Mouse (Mus musculus): ENCODE data around the gene Mlec. TPM values are rescaled to one million over a fixed set of nuclear protein-coding genes. Genes with fewer than 3 reads are reported as not detected.
"Not testable (repeated sequence)": the region's sequence is repeated elsewhere in the genome, so short reads cannot be mapped to it uniquely, and the experiment has no call there.

The Mlec gene
- polyA plus RNA-seq, 1 experiment = 209 TPM

GRCm38 (mm10) chr5:115149675-115150459, 8.1 kb downstream of the Mlec start:
- WGBS = 67% methylated on average over 14 of the region's 14 CpGs
- no peaks in the 10 kb centered on the region for H3K27me3 ChIP-seq (replicated peaks; ENCODE audit: control insufficient read depth, insufficient read depth, low read length)
- peak overlapping the region; percentile 57 for H3K27ac ChIP-seq (ENCODE audit: insufficient read depth, low read depth, low read length)
- no peak overlapping the region for H3K4me3 ChIP-seq (ENCODE audit: insufficient read depth, low read depth, low read length)
- DNase-seq = peak; percentile 84
- peaks cover 62% of the 10 kb centered on the region for H3K4me1 ChIP-seq (ENCODE audit: control insufficient read depth, insufficient read depth, low read length)
- peaks cover 6% of the 10 kb centered on the region; the same call in 1 of the 2 replicates for H3K36me3 ChIP-seq (ENCODE audit: control insufficient read depth, insufficient read depth, low read length)
- TF ChIP-seq POLR2A (IDR thresholded peaks at IDR 0.05; ENCODE audit: low read depth, low read length) (no peak), CTCF (conservative IDR thresholded peaks at IDR 0.05; ENCODE audit: insufficient read depth, insufficient read length, low read depth, low read length) (no peak)

GRCm38 (mm10) chr5:115148872-115149271, 9.1 kb downstream of the Mlec start:
- H3K4me1 ChIP-seq (ENCODE audit: control insufficient read depth, insufficient read depth, low read length) = peaks cover 57% of the 10 kb centered on the region
- H3K27me3 ChIP-seq (replicated peaks; ENCODE audit: control insufficient read depth, insufficient read depth, low read length); DNase-seq; H3K27ac ChIP-seq (ENCODE audit: insufficient read depth, low read depth, low read length); H3K36me3 ChIP-seq (ENCODE audit: control insufficient read depth, insufficient read depth, low read length); H3K4me3 ChIP-seq (ENCODE audit: insufficient read depth, low read depth, low read length): not testable (repeated sequence)
- WGBS = no CpG with 5 or more reads among the region's 1 CpGs

GRCm38 (mm10) chr5:115148378-115148777, 9.6 kb downstream of the Mlec start:
- 73% methylated on average over 8 of the region's 8 CpGs for WGBS
- Histone ChIP-seq H3K4me1 (ENCODE audit: control insufficient read depth, insufficient read depth, low read length) (peaks cover 53% of the 10 kb centered on the region), H3K27ac (ENCODE audit: insufficient read depth, low read depth, low read length) (no peak overlapping the region; the same call in 1 of the 2 replicates), H3K27me3 (replicated peaks; ENCODE audit: control insufficient read depth, insufficient read depth, low read length) (no peaks in the 10 kb centered on the region), H3K36me3 (ENCODE audit: control insufficient read depth, insufficient read depth, low read length) (peaks cover 6% of the 10 kb centered on the region; the same call in 1 of the 2 replicates), H3K4me3 (ENCODE audit: insufficient read depth, low read depth, low read length) (no peak overlapping the region)
- no peak for DNase-seq
- no peak for TF ChIP-seq POLR2A (IDR thresholded peaks at IDR 0.05; ENCODE audit: low read depth, low read length)
- TF ChIP-seq CTCF (conservative IDR thresholded peaks at IDR 0.05; ENCODE audit: insufficient read depth, insufficient read length, low read depth, low read length) = no peak

- Histone ChIP-seq H3K36me3 (ENCODE audit: control insufficient read depth, insufficient read depth, low read length) (peaks cover 7% of the 10 kb centered on the region; the same call in 1 of the 2 replicates), H3K27ac (ENCODE audit: insufficient read depth, low read depth, low read length) (peak overlapping the region; percentile 61; the same call in 1 of the 2 replicates), H3K4me1 (ENCODE audit: control insufficient read depth, insufficient read depth, low read length) (peaks cover 43% of the 10 kb centered on the region), H3K27me3 (replicated peaks; ENCODE audit: control insufficient read depth, insufficient read depth, low read length) (no peaks in the 10 kb centered on the region), H3K4me3 (ENCODE audit: insufficient read depth, low read depth, low read length) (no peak overlapping the region)
- DNase-seq = peak; percentile 70
- no peak for TF ChIP-seq POLR2A (IDR thresholded peaks at IDR 0.05; ENCODE audit: low read depth, low read length)
- no peak for TF ChIP-seq CTCF (conservative IDR thresholded peaks at IDR 0.05; ENCODE audit: insufficient read depth, insufficient read length, low read depth, low read length)
- 39% methylated on average over 3 of the region's 3 CpGs for WGBS
Observed at GRCm38 (mm10) chr5:115147388-115147787, 10.6 kb downstream of the Mlec start.

GRCm38 (mm10) chr5:115146747-115147130, 11.2 kb downstream of the Mlec start:
- Histone ChIP-seq H3K27ac (ENCODE audit: insufficient read depth, low read depth, low read length) (no peak overlapping the region), H3K4me1 (ENCODE audit: control insufficient read depth, insufficient read depth, low read length) (peaks cover 38% of the 10 kb centered on the region), H3K36me3 (ENCODE audit: control insufficient read depth, insufficient read depth, low read length) (peaks cover 7% of the 10 kb centered on the region; the same call in 1 of the 2 replicates), H3K4me3 (ENCODE audit: insufficient read depth, low read depth, low read length) (no peak overlapping the region), H3K27me3 (replicated peaks; ENCODE audit: control insufficient read depth, insufficient read depth, low read length) (no peaks in the 10 kb centered on the region)
- DNase-seq = no peak
- TF ChIP-seq POLR2A (IDR thresholded peaks at IDR 0.05; ENCODE audit: low read depth, low read length) (no peak), CTCF (conservative IDR thresholded peaks at IDR 0.05; ENCODE audit: insufficient read depth, insufficient read length, low read depth, low read length) (no peak)

- peak overlapping the region; percentile 27; the same call in 1 of the 2 replicates for H3K27ac ChIP-seq (ENCODE audit: insufficient read depth, low read depth, low read length)
- 62% methylated on average over 6 of the region's 6 CpGs for WGBS
- H3K36me3 ChIP-seq (ENCODE audit: control insufficient read depth, insufficient read depth, low read length) = peaks cover 7% of the 10 kb centered on the region; the same call in 1 of the 2 replicates
- H3K4me1 ChIP-seq (ENCODE audit: control insufficient read depth, insufficient read depth, low read length) = peaks cover 35% of the 10 kb centered on the region
- no peak for DNase-seq
- H3K4me3 ChIP-seq (ENCODE audit: insufficient read depth, low read depth, low read length) = no peak overlapping the region
- no peak for TF ChIP-seq CTCF (conservative IDR thresholded peaks at IDR 0.05; ENCODE audit: insufficient read depth, insufficient read length, low read depth, low read length)
- TF ChIP-seq POLR2A (IDR thresholded peaks at IDR 0.05; ENCODE audit: low read depth, low read length) = no peak
- H3K27me3 ChIP-seq (replicated peaks; ENCODE audit: control insufficient read depth, insufficient read depth, low read length) = no peaks in the 10 kb centered on the region
Observed at GRCm38 (mm10) chr5:115145976-115146746, 11.8 kb downstream of the Mlec start.

All from kidney, adult 2 months (tissue).